Mouse (Mus musculus): Measurements from ENCODE around the gene Serpina3a.

The Serpina3a gene

DNA sequence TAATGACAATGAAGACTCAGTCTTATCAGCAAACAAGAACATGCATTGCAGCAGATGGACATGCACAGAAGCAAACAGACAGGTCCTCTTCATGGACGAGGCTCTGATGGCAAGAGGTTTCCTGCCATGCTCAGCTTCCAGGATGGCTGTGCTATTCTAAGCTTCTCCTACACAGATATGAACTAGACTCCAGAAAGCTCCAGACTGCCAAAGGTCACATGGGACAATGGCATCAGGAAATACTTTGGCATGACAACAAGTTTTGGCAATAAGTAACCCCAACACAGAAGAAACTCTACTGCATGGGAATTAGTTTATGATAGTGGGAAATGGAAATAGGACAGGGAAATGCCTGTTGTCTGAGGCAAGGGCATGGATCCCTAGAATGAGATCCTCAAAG, 30.8 kb downstream of the Serpina3a start:
- DNase-seq (ENCODE audit: low read depth) = no peak

- no peak for DNase-seq (ENCODE audit: low read depth)
Observed at GRCm38 (mm10) chr12:104145571-104145970, 33.0 kb downstream of the Serpina3a start.

DNA sequence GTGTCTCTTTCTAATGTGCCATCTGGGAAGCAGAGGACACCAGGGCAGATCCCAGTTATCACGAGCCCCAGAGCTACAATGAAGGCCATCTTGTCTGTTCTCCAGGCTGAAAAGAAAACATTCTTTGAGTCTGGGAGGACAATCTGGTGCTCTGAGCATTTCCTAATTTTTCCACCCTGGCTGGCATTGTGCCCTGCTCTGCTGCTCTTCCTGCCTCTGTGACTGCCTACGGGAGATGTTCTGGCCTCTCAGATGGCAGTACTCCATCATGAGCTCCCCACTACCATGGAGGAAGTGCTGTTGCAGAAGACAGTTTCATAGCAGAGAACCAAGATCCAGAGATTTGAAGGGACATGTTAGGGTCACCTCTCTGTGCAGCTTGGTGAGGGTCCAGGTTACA, 39.5 kb downstream of the Serpina3a start:
- no peak for DNase-seq (ENCODE audit: low read depth)

GRCm38 (mm10) chr12:104153041-104153645, 40.6 kb downstream of the Serpina3a start:
- DNase-seq (ENCODE audit: low read depth) = no peak

DNA sequence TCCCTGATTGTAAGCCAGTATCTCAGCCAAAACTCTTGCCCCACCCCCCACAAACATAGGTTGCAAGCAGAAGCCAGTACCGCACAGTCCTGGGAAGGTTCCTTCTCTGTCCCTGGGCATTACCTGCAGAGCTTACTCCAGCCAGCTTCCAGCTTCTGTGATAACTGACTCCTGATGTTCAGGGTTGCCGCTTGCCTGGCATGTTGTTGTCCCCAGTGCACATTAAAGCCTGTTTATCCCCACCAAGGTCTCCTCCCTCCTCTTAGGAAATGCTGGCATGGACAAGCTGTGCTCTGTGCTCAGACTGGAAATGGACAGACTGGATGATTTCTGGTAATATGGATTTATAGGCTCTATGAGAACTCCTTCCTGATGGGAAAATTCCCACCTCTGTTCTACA, 41.1 kb downstream of the Serpina3a start, which contains the start of gene Serpina3c:
Gene Serpina3c, minus strand, starts transcription at position 215 of the 400 bp plus-strand sequence.
- no peak for DNase-seq (ENCODE audit: low read depth)

Data from c-Kit-positive CD71-positive TER-119-negative erythroid progenitor cells, embryonic 14.5 days (primary cell).